Mouse (Mus musculus) cerebellum, adult 8-10 months (tissue): ENCODE results near the gene Rab27a.

Experiments used
- DNase-seq: peaks from one replicate; pipeline ENCODE4 v3.0.0; 2022

The Rab27a gene

GRCm38 (mm10) chr9:73044146-73045079 is at the start of gene Rab27a:
Gene Rab27a (plus strand): TSS chr9:73044854.
- DNase-seq: peak; percentile 92

GRCm38 (mm10) chr9:72996167-72996566 is 48.5 kb upstream of the Rab27a start:
- no peak for DNase-seq

GRCm38 (mm10) chr9:72996806-72997205 is 47.8 kb upstream of the Rab27a start:
- no peak for DNase-seq

- DNase-seq: no peak
These were observed 44.2 kb upstream of the Rab27a start for GRCm38 (mm10) chr9:73000487-73000886.

GRCm38 (mm10) chr9:73001314-73002011 is 43.2 kb upstream of the Rab27a start:
- DNase-seq: no peak

- no peak for DNase-seq
These were observed 42.5 kb upstream of the Rab27a start for GRCm38 (mm10) chr9:73002177-73002576.

GRCm38 (mm10) chr9:73004076-73004475 is 40.6 kb upstream of the Rab27a start:
- no peak for DNase-seq

GRCm38 (mm10) chr9:73005106-73005505 is 39.5 kb upstream of the Rab27a start:
- no peak for DNase-seq

- no peak for DNase-seq
These were observed 38.5 kb upstream of the Rab27a start for GRCm38 (mm10) chr9:73006175-73006574.

GRCm38 (mm10) chr9:73008384-73008783 is 36.3 kb upstream of the Rab27a start:
- DNase-seq: no peak

- DNase-seq: no peak
These were observed 32.0 kb upstream of the Rab27a start for GRCm38 (mm10) chr9:73012629-73013028.

GRCm38 (mm10) chr9:73014724-73015123 is 29.9 kb upstream of the Rab27a start:
- no peak for DNase-seq

- DNase-seq: peak; percentile 49
These were observed 24.8 kb upstream of the Rab27a start for GRCm38 (mm10) chr9:73019841-73020240.

- DNase-seq: no peak
These were observed 24.0 kb upstream of the Rab27a start for GRCm38 (mm10) chr9:73020566-73021097.

- no peak for DNase-seq
These were observed 18.6 kb upstream of the Rab27a start for GRCm38 (mm10) chr9:73025818-73026636.

GRCm38 (mm10) chr9:73030443-73030842 is 14.2 kb upstream of the Rab27a start:
- DNase-seq: no peak

GRCm38 (mm10) chr9:73031421-73031820 is 13.2 kb upstream of the Rab27a start:
- DNase-seq: peak; percentile 53

GRCm38 (mm10) chr9:73033406-73033805 is 11.2 kb upstream of the Rab27a start:
- no peak for DNase-seq

- DNase-seq: peak; percentile 92
These were observed 5.3 kb upstream of the Rab27a start for GRCm38 (mm10) chr9:73039222-73039945.

- no peak for DNase-seq
These were observed 4.6 kb upstream of the Rab27a start, which contains the start of gene Pigb for GRCm38 (mm10) chr9:73040080-73040479. Gene Pigb (minus strand): TSS chr9:73040378.

- DNase-seq: peak; percentile 41
These were observed 550 bp downstream of the Rab27a start for GRCm38 (mm10) chr9:73045204-73045603.

GRCm38 (mm10) chr9:73045711-73046110 is 1.1 kb downstream of the Rab27a start:
- no peak for DNase-seq
